Mouse (Mus musculus): ENCODE measurements around the gene Xrcc4. TPM values are rescaled to one million over a fixed set of nuclear protein-coding genes. Genes with fewer than 3 reads are reported as not detected.

Gene Xrcc4
- polyA plus RNA-seq, 1 experiment from 2014 or later, result 17.0 TPM

DNA sequence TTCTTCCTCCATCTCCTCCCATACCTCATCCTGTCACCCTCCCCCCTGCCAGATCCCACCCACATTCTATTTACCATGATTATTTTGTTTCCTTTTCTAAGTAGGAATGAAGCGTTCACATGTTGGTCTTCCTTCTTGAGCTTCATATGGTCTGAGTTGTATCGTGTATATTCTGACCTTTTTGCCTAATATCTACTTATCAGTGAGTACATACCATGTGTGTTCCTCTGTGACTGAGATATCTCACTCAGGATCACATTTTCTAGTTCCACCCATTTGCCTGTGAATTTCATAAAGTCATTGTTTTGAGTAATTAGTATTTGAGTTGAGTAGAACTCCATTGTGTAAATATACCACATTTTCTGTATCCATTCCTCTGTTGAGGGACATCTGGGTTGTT, 277.2 kb downstream of the Xrcc4 start:
- Histone ChIP-seq H3K27ac (ENCODE audit: poor library complexity, severe bottlenecking) (no peak overlapping the region), H3K36me3 (no peaks in the 10 kb centered on the region), H3K27me3 (replicated peaks) (no peaks in the 10 kb centered on the region), H3K4me3 (no peak overlapping the region), H3K4me1 (replicated peaks) (no peaks in the 10 kb centered on the region), H3K9ac (no peak overlapping the region), H3K9me3 (replicated peaks) (no peaks in the 10 kb centered on the region), H3K4me2 (no peak overlapping the region)
- ATAC-seq (ENCODE audit: insufficient number of reproducible peaks, low FRiP score), result no peak
- WGBS, result 78% methylated on average over 2 of the region's 2 CpGs

DNA sequence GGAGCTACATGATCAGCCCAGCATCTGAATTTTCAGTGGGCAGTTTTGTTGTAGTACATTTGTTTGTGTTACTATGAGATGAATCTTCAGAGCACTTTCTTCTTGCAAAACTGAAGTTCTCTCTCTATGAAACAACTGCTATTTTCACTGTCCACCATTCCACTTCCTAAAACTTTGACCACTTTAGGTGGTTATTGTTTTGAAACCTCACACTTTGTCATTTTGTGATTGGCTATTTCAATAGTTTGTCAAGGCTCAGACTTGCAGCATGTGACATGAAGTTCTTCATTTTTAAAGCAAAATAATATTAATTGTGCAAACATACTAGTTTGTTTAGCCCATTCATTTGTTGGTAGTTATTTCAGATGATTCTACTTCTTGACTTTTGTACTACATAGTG, 280.4 kb downstream of the Xrcc4 start:
- H3K9me3 ChIP-seq (replicated peaks), result no peaks in the 10 kb centered on the region
- no peak overlapping the region for H3K27ac ChIP-seq (ENCODE audit: poor library complexity, severe bottlenecking)
- H3K4me2 ChIP-seq, result no peak overlapping the region
- no peaks in the 10 kb centered on the region for H3K36me3 ChIP-seq
- H3K27me3 ChIP-seq (replicated peaks), result no peaks in the 10 kb centered on the region
- H3K9ac ChIP-seq, result no peak overlapping the region
- H3K4me3 ChIP-seq, result no peak overlapping the region
- no peaks in the 10 kb centered on the region for H3K4me1 ChIP-seq (replicated peaks)
- ATAC-seq (ENCODE audit: insufficient number of reproducible peaks, low FRiP score), result no peak

DNA sequence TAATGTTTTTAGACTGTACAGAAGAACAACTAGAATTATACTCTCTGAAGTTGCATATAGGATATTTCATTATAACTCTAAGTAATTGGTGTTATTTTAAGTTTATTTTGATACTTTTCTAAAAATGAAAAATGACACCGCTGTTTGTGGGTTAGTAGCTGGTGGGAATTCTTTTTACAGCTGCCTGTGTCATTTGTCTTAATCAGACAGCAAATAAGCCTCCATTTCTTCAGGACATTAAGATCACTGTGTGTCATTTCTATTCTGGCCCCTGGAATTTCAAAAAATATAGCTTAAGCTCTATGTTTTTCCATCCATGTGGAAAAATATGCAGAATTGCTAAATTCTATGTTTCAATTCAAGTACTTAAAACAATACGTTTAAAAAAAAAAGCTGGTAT, 287.5 kb downstream of the Xrcc4 start:
- Histone ChIP-seq H3K4me1 (replicated peaks) (no peaks in the 10 kb centered on the region), H3K36me3 (no peaks in the 10 kb centered on the region), H3K27me3 (replicated peaks) (no peaks in the 10 kb centered on the region), H3K4me2 (no peak overlapping the region), H3K4me3 (no peak overlapping the region), H3K9ac (no peak overlapping the region), H3K9me3 (replicated peaks) (0 out of 2 replicates have a peak, but pooled peaks cover 3% of the 10 kb centered on the region), H3K27ac (ENCODE audit: poor library complexity, severe bottlenecking) (no peak overlapping the region)
- WGBS, result 81% methylated on average over 2 of the region's 2 CpGs
- no peak for ATAC-seq (ENCODE audit: insufficient number of reproducible peaks, low FRiP score)

DNA sequence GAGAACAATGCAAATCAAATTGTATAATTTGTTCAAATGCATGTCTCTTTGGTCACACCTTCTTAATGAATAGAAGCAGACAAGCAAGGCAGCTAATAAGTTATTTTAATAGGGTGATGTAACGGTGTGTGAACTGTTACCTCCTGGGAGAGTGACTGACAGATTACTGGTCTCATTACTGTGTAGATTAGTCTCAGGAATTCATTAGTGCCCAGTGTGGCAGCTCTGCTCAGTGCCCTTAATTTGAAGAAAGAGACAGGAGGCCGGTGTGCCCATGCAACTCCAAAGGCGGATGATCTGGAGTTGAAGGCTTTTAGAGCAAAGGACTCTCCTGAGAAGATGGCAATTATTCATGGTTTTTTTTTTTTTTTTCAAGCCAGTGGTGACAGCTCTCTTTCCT, 291.7 kb downstream of the Xrcc4 start:
- H3K27me3 ChIP-seq (replicated peaks), result no peaks in the 10 kb centered on the region
- no peaks in the 10 kb centered on the region for H3K36me3 ChIP-seq
- H3K9ac ChIP-seq, result no peak overlapping the region
- no peak overlapping the region for H3K27ac ChIP-seq (ENCODE audit: poor library complexity, severe bottlenecking)
- no peak overlapping the region for H3K4me3 ChIP-seq
- H3K9me3 ChIP-seq (replicated peaks), result no peaks in the 10 kb centered on the region
- 56% methylated on average over 3 of the region's 3 CpGs for WGBS
- H3K4me2 ChIP-seq, result no peak overlapping the region
- no peak for ATAC-seq (ENCODE audit: insufficient number of reproducible peaks, low FRiP score)
- no peaks in the 10 kb centered on the region for H3K4me1 ChIP-seq (replicated peaks)

DNA sequence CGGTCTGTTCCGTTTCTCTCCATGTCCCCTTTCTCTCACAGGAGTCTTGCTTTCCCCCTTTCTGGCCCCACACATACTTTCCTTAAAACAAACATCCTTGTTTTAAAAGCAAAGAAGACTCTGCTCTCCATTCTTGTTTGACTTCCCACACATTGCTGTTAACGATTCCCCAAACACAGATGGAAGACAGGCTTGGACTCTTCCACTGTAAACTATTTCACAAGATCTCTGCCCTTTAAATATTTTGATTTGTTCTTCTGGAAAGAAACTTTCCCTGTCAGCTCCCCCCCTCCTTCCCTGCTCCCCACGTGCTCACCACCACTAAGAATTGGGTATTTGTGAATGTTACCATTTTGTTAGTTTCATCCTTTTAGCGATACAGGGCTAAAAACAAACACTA, 297.9 kb downstream of the Xrcc4 start:
- Histone ChIP-seq H3K4me3 (no peak overlapping the region), H3K4me1 (replicated peaks) (no peaks in the 10 kb centered on the region), H3K36me3 (no peaks in the 10 kb centered on the region), H3K27me3 (replicated peaks) (no peaks in the 10 kb centered on the region), H3K4me2 (no peak overlapping the region), H3K9me3 (replicated peaks) (no peaks in the 10 kb centered on the region), H3K9ac (no peak overlapping the region), H3K27ac (ENCODE audit: poor library complexity, severe bottlenecking) (no peak overlapping the region)
- no peak for ATAC-seq (ENCODE audit: insufficient number of reproducible peaks, low FRiP score)
- WGBS, result 58% methylated on average over 5 of the region's 5 CpGs

DNA sequence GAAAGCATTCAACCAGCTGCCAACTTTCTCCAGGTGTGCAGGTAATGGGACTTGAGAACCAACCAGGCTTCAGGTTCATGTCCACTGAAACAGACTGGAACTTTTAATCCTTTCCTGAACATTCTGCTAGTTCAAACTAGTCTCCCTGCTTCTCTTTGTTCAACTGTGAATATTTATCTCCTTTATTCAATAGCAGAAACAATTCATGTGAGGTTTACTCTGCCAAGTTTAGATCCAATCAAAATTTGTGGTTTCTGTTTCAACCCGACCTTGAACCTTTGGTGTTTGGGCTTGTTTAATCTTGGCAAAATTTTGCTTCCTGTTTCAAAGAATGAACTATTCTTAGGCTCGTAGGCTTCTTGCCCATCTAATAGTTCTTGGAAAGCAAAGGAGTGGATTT, 306.5 kb downstream of the Xrcc4 start:
- H3K4me3 ChIP-seq, result no peak overlapping the region
- no peak overlapping the region for H3K27ac ChIP-seq (ENCODE audit: poor library complexity, severe bottlenecking)
- no peak for ATAC-seq (ENCODE audit: insufficient number of reproducible peaks, low FRiP score)
- H3K9ac ChIP-seq, result no peak overlapping the region
- H3K27me3 ChIP-seq (replicated peaks), result no peaks in the 10 kb centered on the region
- H3K4me1 ChIP-seq (replicated peaks), result no peaks in the 10 kb centered on the region
- H3K36me3 ChIP-seq, result no peaks in the 10 kb centered on the region
- 67% methylated on average over 2 of the region's 2 CpGs for WGBS
- no peaks in the 10 kb centered on the region for H3K9me3 ChIP-seq (replicated peaks)
- no peak overlapping the region for H3K4me2 ChIP-seq

DNA sequence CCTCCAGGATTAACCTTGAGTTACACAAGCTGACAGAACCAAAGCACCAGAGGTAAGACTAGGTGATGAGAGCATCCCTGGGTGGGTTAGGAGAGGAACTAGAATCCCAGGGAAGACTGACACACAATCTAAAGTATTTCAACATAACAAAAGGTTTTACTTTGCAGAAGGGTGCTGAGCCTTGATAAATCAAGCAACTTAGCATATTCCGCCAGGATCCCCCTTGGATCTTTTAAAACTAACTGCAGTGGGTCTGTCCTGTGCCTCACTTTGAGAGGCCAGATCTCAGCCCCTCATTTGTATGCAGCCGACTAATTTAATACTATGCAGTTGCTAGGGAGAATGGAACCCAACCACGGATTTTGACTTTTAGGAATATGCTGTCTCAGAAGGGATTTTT, 309.1 kb downstream of the Xrcc4 start:
- Histone ChIP-seq H3K27ac (ENCODE audit: poor library complexity, severe bottlenecking) (no peak overlapping the region), H3K9me3 (replicated peaks) (no peaks in the 10 kb centered on the region), H3K9ac (no peak overlapping the region), H3K4me1 (replicated peaks) (peaks cover 5% of the 10 kb centered on the region), H3K4me3 (no peak overlapping the region), H3K36me3 (no peaks in the 10 kb centered on the region), H3K4me2 (no peak overlapping the region), H3K27me3 (replicated peaks) (no peaks in the 10 kb centered on the region)
- 62% methylated on average over 3 of the region's 3 CpGs for WGBS
- no peak for ATAC-seq (ENCODE audit: insufficient number of reproducible peaks, low FRiP score)

DNA sequence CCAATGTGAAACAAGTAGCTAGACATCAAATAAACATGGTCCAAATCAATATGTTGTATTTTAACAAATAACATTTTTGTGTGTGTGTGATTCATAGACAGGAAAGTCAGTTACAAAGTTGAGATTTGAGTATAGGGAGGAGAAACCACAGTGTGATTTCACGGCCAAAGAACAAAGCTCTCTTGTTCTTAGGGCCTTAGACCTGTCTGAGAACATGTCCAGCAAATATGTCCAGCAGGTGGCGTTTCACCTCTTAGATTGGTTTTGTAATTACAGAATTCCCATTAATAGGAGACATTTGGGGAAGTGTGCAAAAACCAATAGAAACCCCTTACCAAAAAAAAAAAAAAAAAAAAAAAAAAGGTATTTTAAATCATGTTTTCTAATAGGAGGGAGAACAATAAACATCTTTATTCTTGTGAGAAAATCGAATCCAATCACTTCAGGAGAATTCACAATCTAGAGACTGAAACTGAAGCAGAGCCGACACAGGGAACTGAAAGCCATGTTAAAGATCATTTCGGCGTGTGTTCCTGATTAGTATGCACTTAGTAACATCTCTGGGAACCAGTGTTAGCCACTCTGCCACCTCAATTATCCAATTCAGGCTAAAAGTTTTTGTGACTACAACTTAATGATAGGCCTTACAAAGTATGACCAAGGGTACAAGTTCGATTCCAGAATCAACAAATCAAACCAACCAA, 310.0 kb downstream of the Xrcc4 start:
- no peak for ATAC-seq (ENCODE audit: insufficient number of reproducible peaks, low FRiP score)
- Histone ChIP-seq H3K27ac (ENCODE audit: poor library complexity, severe bottlenecking) (no peak overlapping the region), H3K4me2 (no peak overlapping the region), H3K9me3 (replicated peaks) (no peaks in the 10 kb centered on the region), H3K9ac (no peak overlapping the region), H3K27me3 (replicated peaks) (no peaks in the 10 kb centered on the region), H3K4me3 (no peak overlapping the region), H3K36me3 (no peaks in the 10 kb centered on the region), H3K4me1 (replicated peaks) (peaks cover 5% of the 10 kb centered on the region)
- WGBS, result 53% methylated on average over 7 of the region's 7 CpGs

DNA sequence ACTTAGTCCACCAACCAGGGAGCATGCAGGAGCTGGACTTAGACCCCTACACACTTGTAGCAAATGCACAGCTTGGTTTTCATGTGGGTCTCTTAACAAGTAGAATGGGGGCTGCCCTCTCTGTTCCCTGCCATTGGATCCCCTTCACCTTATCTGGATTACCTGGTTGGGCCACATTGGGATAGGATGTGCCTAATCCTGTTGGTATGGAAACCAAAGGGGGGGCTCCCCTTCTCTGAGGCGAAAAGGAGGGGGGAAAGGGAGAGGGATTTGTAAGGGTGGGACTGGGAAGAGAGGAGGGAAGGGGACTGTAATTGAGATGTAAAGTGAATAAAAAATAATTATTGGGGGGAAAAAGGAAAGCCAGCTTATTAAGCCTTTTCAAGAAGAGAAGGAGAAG, 311.6 kb downstream of the Xrcc4 start:
- no peaks in the 10 kb centered on the region for H3K27me3 ChIP-seq (replicated peaks)
- no peak overlapping the region for H3K4me3 ChIP-seq
- no peak overlapping the region for H3K4me2 ChIP-seq
- 78% methylated on average over 1 of the region's 1 CpGs for WGBS
- no peak for ATAC-seq (ENCODE audit: insufficient number of reproducible peaks, low FRiP score)
- no peak overlapping the region for H3K27ac ChIP-seq (ENCODE audit: poor library complexity, severe bottlenecking)
- H3K4me1 ChIP-seq (replicated peaks), result peaks cover 5% of the 10 kb centered on the region
- no peak overlapping the region for H3K9ac ChIP-seq
- no peaks in the 10 kb centered on the region for H3K36me3 ChIP-seq
- H3K9me3 ChIP-seq (replicated peaks), result no peaks in the 10 kb centered on the region

DNA sequence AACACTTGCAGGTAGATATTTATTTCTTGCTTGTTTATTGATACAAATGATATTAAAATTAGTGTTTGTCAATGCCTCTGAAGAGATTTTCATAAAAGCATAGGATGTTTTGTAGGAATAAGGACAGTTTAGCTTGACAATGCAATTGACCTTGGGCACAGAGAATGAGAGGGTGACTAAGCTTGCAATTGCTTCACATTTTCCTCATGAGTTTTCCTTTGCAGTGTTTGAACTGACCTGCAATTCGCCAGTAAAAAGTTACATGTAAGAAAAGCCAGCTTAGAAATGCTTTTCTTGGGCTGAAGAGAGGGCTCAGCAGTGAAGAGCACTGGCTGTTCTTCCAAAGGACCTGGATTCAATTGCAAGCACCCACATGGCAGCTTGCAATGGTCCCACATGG, 312.3 kb downstream of the Xrcc4 start:
- no peak overlapping the region for H3K4me3 ChIP-seq
- 70% methylated on average over 1 of the region's 1 CpGs for WGBS
- no peaks in the 10 kb centered on the region for H3K36me3 ChIP-seq
- H3K4me2 ChIP-seq, result no peak overlapping the region
- no peak overlapping the region for H3K27ac ChIP-seq (ENCODE audit: poor library complexity, severe bottlenecking)
- peaks cover 5% of the 10 kb centered on the region for H3K4me1 ChIP-seq (replicated peaks)
- no peak overlapping the region for H3K9ac ChIP-seq
- no peak for ATAC-seq (ENCODE audit: insufficient number of reproducible peaks, low FRiP score)
- H3K27me3 ChIP-seq (replicated peaks), result no peaks in the 10 kb centered on the region
- H3K9me3 ChIP-seq (replicated peaks), result no peaks in the 10 kb centered on the region

DNA sequence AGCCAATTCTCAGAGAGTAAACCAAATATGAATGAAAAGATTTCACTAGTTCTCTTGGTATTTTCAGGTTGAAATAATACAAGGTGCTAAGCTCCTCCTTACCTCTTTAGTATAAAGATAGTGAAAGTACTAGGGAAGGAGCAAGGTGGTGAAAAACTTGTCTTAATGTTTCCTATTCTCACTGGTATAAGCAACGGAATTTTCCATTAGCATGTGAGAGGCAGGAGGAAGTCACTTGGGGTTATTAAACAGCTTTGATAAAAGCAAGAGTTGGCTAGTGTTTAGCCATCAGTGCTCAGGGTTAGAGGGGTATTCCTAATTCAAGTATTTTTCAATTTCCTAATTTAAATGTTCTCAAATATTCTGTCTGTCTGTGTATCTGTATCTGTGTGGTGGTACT, 322.9 kb downstream of the Xrcc4 start:
- Histone ChIP-seq H3K4me1 (replicated peaks) (no peaks in the 10 kb centered on the region), H3K27ac (ENCODE audit: poor library complexity, severe bottlenecking) (no peak overlapping the region), H3K4me2 (no peak overlapping the region), H3K9me3 (replicated peaks) (no peaks in the 10 kb centered on the region), H3K36me3 (no peaks in the 10 kb centered on the region), H3K9ac (no peak overlapping the region), H3K27me3 (replicated peaks) (no peaks in the 10 kb centered on the region), H3K4me3 (no peak overlapping the region)
- no peak for ATAC-seq (ENCODE audit: insufficient number of reproducible peaks, low FRiP score)
- WGBS, result 35% methylated on average over 1 of the region's 1 CpGs

DNA sequence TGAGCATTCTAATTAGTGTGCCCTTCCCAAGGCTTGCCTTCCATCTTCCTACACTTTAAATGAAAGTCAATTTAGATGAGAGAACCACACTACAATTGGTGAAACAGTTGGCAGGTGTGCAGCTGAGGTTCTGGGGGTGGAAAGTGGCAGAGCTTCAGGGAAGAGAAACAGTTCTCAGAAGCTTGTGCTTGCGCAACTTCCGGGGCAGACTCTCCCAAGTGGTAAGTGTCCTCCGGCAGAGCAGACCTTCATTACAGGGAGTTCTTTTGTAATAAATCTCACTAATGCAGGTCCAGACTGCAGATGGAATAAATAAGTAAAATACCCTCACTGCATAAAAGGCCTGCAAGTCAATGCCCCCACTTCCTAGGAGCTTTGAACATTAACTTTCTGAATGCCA, 323.4 kb downstream of the Xrcc4 start:
- H3K9me3 ChIP-seq (replicated peaks), result no peaks in the 10 kb centered on the region
- H3K36me3 ChIP-seq, result no peaks in the 10 kb centered on the region
- WGBS, result 85% methylated on average over 3 of the region's 3 CpGs
- ATAC-seq (ENCODE audit: insufficient number of reproducible peaks, low FRiP score), result no peak
- no peak overlapping the region for H3K9ac ChIP-seq
- no peak overlapping the region for H3K27ac ChIP-seq (ENCODE audit: poor library complexity, severe bottlenecking)
- no peak overlapping the region for H3K4me2 ChIP-seq
- no peak overlapping the region for H3K4me3 ChIP-seq
- H3K4me1 ChIP-seq (replicated peaks), result 0 out of 2 replicates have a peak, but pooled peaks cover 2% of the 10 kb centered on the region
- no peaks in the 10 kb centered on the region for H3K27me3 ChIP-seq (replicated peaks)

Measured in heart, embryonic 12.5 days (tissue).